Mouse (Mus musculus) left cerebral cortex, adult 2 months (tissue): ENCODE results near the gene Cyp2b10. TPM values are rescaled to one million over a fixed set of nuclear protein-coding genes. Genes with fewer than 3 reads are reported as not detected.

Experiments used
- DNase-seq, 2 experiments: peaks; one replicate each; pipeline ENCODE4 v3.0.0; 2021 to 2022; ENCODE audit warnings: low spot score in 2 of 2, mixed read lengths in 1 of 2; ENCODE audit errors: extremely low spot score in 1 of 2
- H3K27ac ChIP-seq: fragments of 200-600 bp; 2 replicates; pipeline ENCODE4 v1.8.1; 2022
- H3K4me3 ChIP-seq: fragments of 200-600 bp; 2 replicates; pipeline ENCODE4 v1.8.1; 2022
- CTCF ChIP-seq: fragments of 200-600 bp; IDR thresholded peaks from 2 replicates; pipeline ENCODE4 v1.8.1; 2022; ENCODE audit warnings: antibody characterized with exemption, mild to moderate bottlenecking, moderate library complexity
- intact Hi-C: fragments of 180-260 bp; cut with DNase I; formaldehyde crosslinking; loops from one replicate; pipeline ENCODE4 v1.15.1; 2025
- total RNA-seq, 2 experiments: library from RNA; stranded (reverse); gene quantifications; 2 replicates each; pipeline ENCODE4 v1.2.3; 2021

Cyp2b10 gene
- total RNA-seq, 2 experiments from 2014 or later, result 0.18 TPM; not detected in 1

DNA sequence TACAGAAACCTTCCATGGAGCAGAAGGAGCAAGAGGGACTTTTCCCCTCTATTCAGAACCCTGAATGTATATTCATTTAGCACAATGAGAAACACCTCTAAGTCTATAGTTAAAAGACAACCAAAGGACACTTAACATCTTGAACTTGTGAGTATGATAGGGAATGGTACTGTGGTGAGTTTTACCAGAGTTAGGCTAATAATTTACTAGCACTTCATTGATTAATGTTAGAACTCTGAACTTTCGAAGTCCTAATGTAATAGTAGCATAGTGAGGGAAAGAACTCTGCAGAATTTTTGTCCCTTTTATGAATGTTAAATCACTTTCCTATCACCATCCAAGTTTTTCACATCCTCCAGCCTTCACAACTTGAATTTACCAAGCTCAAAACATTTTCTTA, 22.0 kb downstream of the Cyp2b10 start:
- intact Hi-C loops, result no loop called here
- H3K4me3 ChIP-seq, result no peak overlapping the region

GRCm38 (mm10) chr7:25945274-25945673, 47.9 kb downstream of the Cyp2b10 start:
- H3K4me3 ChIP-seq, result no peak overlapping the region
- intact Hi-C loops, result no loop called here
- no peak for TF ChIP-seq CTCF

More for the DNA sequence above, 22.0 kb downstream of the Cyp2b10 start:
- no peak overlapping the region for H3K27ac ChIP-seq
- no peak for DNase-seq
- TF ChIP-seq CTCF, result no peak

More at GRCm38 (mm10) chr7:25945274-25945673, 47.9 kb downstream of the Cyp2b10 start:
- H3K27ac ChIP-seq, result no peak overlapping the region
- no peak for DNase-seq

Other genes starting within 250 kb of the Cyp2b10 start
- gene Bckdha, start 238.6 kb upstream of the Cyp2b10 start, total RNA-seq, result 10 to 100 TPM; 32.9 to 33.9 TPM
- gene Exosc5, start 238.5 kb upstream of the Cyp2b10 start, total RNA-seq, result 10 to 100 TPM; 23.3 to 24.0 TPM
- 10 to 100 TPM; 20.7 to 29.4 TPM for gene Tmem91, start 222.5 kb upstream of the Cyp2b10 start, total RNA-seq
- 10 to 100 TPM; 21.3 to 25.9 TPM for gene B9d2, start 216.8 kb upstream of the Cyp2b10 start, total RNA-seq
- gene Tgfb1, start 210.6 kb upstream of the Cyp2b10 start, total RNA-seq, result 10 to 100 TPM in 1 of 2 experiments, 1 to 10 TPM in 1; 7.3 to 10.7 TPM
- gene Ccdc97, start 178.5 kb upstream of the Cyp2b10 start, total RNA-seq, result 10 to 100 TPM; 65.4 to 66.5 TPM
- 100 to 1,000 TPM in 1 of 2 experiments, 10 to 100 TPM in 1; 96.5 to 101 TPM for gene Hnrnpul1, start 142.9 kb upstream of the Cyp2b10 start, total RNA-seq
- 10 to 100 TPM; 33.2 to 40.5 TPM for gene Axl, start 108.9 kb upstream of the Cyp2b10 start, total RNA-seq
- 1 to 10 TPM; 3.2 to 4.2 TPM for gene Cyp2s1, start 80.7 kb upstream of the Cyp2b10 start, total RNA-seq
- not detected for gene Cyp2b13, start 163.9 kb downstream of the Cyp2b10 start, total RNA-seq